Mouse (Mus musculus): ENCODE measurements around the gene Tmcc2.

Gene Tmcc2

DNA sequence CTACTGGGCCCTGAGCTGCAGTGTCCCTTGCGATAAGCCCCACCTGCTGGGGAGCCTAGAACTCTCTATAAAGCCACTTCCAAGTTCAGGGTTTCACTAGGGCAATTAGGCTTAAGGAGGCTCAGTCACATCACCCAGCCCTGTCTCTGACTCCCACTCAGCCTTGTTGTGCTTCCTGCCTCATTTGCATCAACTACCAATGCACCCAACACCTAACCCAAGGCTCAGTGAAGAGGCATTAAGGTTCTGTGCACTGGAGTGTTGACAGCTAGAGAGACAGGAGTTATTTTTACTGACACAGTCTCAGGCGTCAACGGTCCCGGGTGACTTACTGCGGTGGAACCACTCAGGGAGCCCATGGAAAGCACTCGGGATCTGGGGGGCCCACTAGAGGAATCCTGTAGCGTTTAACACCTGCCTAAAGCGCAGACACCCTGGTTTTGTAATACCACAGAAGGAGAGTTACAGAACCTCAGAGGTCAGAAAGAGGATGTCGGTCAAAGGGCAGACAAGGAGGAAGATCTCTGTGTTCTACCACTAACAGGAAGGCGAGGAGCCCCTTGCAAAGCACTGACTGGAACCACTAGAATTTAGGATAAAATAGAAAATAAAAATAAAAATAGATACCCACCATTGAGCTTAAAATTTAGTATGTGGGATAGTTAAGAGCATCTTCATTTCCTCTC is 79.8 kb downstream of the Tmcc2 start:
- no peak for DNase-seq

DNA sequence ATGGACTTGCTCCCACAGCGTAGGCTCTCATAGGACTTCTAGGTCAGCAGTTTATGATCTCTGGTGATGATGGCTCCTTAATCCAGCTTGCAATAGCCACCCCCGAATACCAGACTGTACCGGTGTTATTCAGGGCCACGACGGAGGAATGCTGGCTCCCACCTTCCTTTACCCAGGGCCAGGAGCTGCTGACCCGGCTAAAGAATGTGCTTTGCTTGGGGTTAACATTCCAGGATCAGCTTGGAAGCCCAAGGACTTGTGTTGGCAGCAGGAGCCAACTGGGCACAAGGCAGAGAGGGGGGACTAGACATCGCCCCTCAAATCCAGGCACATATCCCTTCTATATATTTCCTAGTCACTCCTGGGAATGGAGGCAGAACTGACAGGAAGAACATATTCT is 80.3 kb downstream of the Tmcc2 start:
- no peak for DNase-seq

DNA sequence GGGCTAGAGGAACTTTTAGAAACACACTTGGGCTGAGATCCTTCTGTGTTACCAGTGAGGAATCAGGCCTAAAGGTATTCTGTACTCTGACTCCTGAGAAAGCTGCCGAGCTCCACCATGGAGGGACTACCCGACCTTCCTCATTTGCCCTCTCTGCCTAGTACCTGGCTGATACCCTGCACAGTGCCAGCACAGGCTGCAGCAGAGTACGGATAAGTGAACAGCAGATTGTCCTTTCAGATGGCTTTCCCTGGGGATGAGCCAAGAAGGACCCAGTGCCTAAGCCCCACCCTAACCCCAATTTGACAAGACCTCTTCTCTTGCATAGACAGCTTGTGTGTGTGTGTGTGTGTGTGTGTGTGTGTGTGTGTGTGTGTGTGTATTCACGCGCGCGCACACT is 82.4 kb downstream of the Tmcc2 start:
- DNase-seq, result no peak

DNA sequence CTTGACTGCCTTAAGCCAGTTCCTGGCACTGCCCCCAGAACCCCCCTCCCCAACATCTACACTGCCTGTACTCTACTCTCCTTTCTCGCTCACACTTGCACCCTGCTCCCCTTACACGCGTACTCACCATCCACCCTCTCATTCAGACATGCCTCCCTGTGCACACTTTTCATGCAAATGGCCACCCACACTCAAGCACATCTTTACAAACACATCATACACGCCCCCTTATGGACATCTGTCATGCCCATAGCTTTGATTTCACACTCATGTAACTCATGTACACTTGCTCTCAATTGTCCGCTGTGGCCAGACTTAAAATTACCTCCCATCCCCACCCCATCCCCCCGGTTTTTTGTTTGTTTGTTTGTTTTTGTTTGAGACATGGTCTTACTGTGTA is 83.1 kb downstream of the Tmcc2 start:
- DNase-seq, result no peak

DNA sequence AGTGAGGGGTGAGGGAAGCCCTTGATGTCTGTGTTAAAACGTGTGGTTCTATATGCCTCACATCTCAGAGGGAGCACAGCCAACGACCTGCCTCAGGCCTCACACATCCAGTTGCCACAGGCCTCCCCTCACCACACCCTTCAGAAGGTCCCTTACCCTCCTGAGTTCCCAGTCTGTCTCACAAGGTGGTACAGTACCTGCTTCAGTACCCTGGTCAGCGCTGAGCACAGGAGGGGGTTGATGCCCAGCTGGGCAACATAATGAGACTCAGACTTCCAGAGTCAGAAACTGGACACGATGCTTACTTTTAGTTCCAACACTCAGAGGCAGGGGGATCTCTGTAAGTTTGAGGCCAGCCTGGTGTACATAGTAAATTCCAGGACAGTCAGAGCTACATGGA is 84.3 kb downstream of the Tmcc2 start:
- no peak for DNase-seq

All from cerebellum, adult 18-20 months (tissue).